8 mouse cellular contexts compared by ENCODE assay signal in genomic region chr15:88827991-88828799, GRCm38 (mm10). TPM values are rescaled to one million over a fixed set of nuclear protein-coding genes. Genes with fewer than 3 reads are reported as not detected.
A peak's percentile ranks its signal among the peaks of the same experiment; 100 is the strongest.
DNase-seq lines count a peak whose midpoint lies in the region; ATAC-seq lines count a peak whose summit lies in the region.

No protein-coding gene starts in this region.

- H3K9me3 ChIP-seq in intestine, embryonic 14.5 days (ENCODE audit: control insufficient read depth, low read length), result no peaks in the 10 kb centered on the region
- no peaks in the 10 kb centered on the region for H3K9me3 ChIP-seq in liver, embryonic 12.5 days (replicated peaks)

- 14% methylated on average over 9 of the region's 9 CpGs for WGBS in intestine, embryonic 14.5 days
- 26% methylated on average over 9 of the region's 9 CpGs for WGBS in liver, embryonic 12.5 days (ENCODE audit: insufficient replicate concordance)

- peaks cover 32% of the 10 kb centered on the region for H3K36me3 ChIP-seq in intestine, embryonic 14.5 days (ENCODE audit: control insufficient read depth, insufficient read depth, low read length)
- H3K36me3 ChIP-seq in liver, embryonic 12.5 days, result peaks cover 39% of the 10 kb centered on the region

- H3K4me2 ChIP-seq in intestine, embryonic 14.5 days (ENCODE audit: low read length), result no peak overlapping the region
- no peak overlapping the region for H3K4me2 ChIP-seq in liver, embryonic 12.5 days

- no peaks in the 10 kb centered on the region for H3K27me3 ChIP-seq in intestine, embryonic 14.5 days (replicated peaks; ENCODE audit: control insufficient read depth, insufficient read depth, low read length)
- no peaks in the 10 kb centered on the region for H3K27me3 ChIP-seq in liver, embryonic 12.5 days (replicated peaks)

- H3K4me3 ChIP-seq in intestine, embryonic 14.5 days (ENCODE audit: low read depth, low read length), result no peak overlapping the region
- H3K4me3 ChIP-seq in liver, embryonic 12.5 days, result no peak overlapping the region

- H3K9ac ChIP-seq in intestine, embryonic 14.5 days (ENCODE audit: low read length), result no peak overlapping the region
- H3K9ac ChIP-seq in liver, embryonic 12.5 days, result no peak overlapping the region

- no peaks in the 10 kb centered on the region for H3K4me1 ChIP-seq in intestine, embryonic 14.5 days (replicated peaks; ENCODE audit: control insufficient read depth, insufficient read depth, low read length)
- H3K4me1 ChIP-seq in liver, embryonic 12.5 days, result peaks cover 10% of the 10 kb centered on the region; the same call in 1 of the 2 replicates

- DNase-seq in 3134 (ENCODE audit: extremely low read depth, insufficient read length, low spot score), result peak; percentile 70
- DNase-seq in T-cell, adult 2 months (ENCODE audit: low spot score), result peak; percentile 36
- peak; percentile 88 for DNase-seq in intestine, embryonic 14.5 days (ENCODE audit: low spot score)
- peak; percentile 67 for DNase-seq in naive thymus-derived CD4-positive, alpha-beta T cell, adult 2 months (ENCODE audit: low read depth)
- DNase-seq in testis, postnatal 10 days (ENCODE audit: low spot score), result peak; percentile 87

- peak; percentile 84 for ATAC-seq in common myeloid progenitor, adult 5-6 weeks (replicated peaks; ENCODE audit: low read depth, poor library complexity, severe bottlenecking)
- peak; percentile 78 for ATAC-seq in granulocyte monocyte progenitor cell, adult 5-6 weeks (replicated peaks; ENCODE audit: poor library complexity, severe bottlenecking)
- ATAC-seq in intestine, embryonic 14.5 days (replicated peaks; ENCODE audit: low FRiP score, low TSS enrichment, low read depth), result peak; percentile 48
- peak; percentile 41 for ATAC-seq in liver, embryonic 12.5 days

- no peak overlapping the region for H3K27ac ChIP-seq in intestine, embryonic 14.5 days (ENCODE audit: low read depth)
- H3K27ac ChIP-seq in liver, embryonic 12.5 days, result no peak overlapping the region

RNA-seq across cellular contexts. Expression of gene Creld2, which starts 8.7 kb away (rescaled TPM):
- 55.5 and 67.1 TPM in 2 replicates for total RNA-seq in common myeloid progenitor, adult 5-6 weeks (2017)
- total RNA-seq in granulocyte monocyte progenitor cell, adult 5-6 weeks (2014; fragmentation: Nextera tagmentation), result 72.9 and 76.0 TPM in 2 replicates
- total RNA-seq in granulocyte monocyte progenitor cell, adult 5-6 weeks (2017), result 138 and 139 TPM in 2 replicates
- 79.9 and 95.1 TPM in 2 replicates for polyA plus RNA-seq in intestine, embryonic 14.5 days (2014; fragmentation: Nextera tagmentation; extraction: Ambion mirVana)
- polyA plus RNA-seq in liver, embryonic 12.5 days (2016; fragmentation: Nextera tagmentation; extraction: Ambion mirVana), result 61.1 and 68.6 TPM in 2 replicates

RNA-seq across cellular contexts. Expression of gene Alg12, which starts 9.1 kb away (rescaled TPM):
- total RNA-seq in common myeloid progenitor, adult 5-6 weeks (2017), result 1.8 and 5.0 TPM in 2 replicates
- 12.9 and 14.2 TPM in 2 replicates for total RNA-seq in granulocyte monocyte progenitor cell, adult 5-6 weeks (2014; fragmentation: Nextera tagmentation)
- 3.5 and 11.6 TPM in 2 replicates for total RNA-seq in granulocyte monocyte progenitor cell, adult 5-6 weeks (2017)
- polyA plus RNA-seq in intestine, embryonic 14.5 days (2014; fragmentation: Nextera tagmentation; extraction: Ambion mirVana), result 11.8 and 13.6 TPM in 2 replicates
- 6.9 and 7.6 TPM in 2 replicates for polyA plus RNA-seq in liver, embryonic 12.5 days (2016; fragmentation: Nextera tagmentation; extraction: Ambion mirVana)

RNA-seq across cellular contexts. Expression of gene Pim3, which starts 33.8 kb away (rescaled TPM):
- 11.9 and 12.3 TPM in 2 replicates for total RNA-seq in common myeloid progenitor, adult 5-6 weeks (2017)
- 13.8 and 14.6 TPM in 2 replicates for total RNA-seq in granulocyte monocyte progenitor cell, adult 5-6 weeks (2014; fragmentation: Nextera tagmentation)
- 13.0 and 21.3 TPM in 2 replicates for total RNA-seq in granulocyte monocyte progenitor cell, adult 5-6 weeks (2017)
- polyA plus RNA-seq in intestine, embryonic 14.5 days (2014; fragmentation: Nextera tagmentation; extraction: Ambion mirVana), result 40.1 and 51.7 TPM in 2 replicates
- polyA plus RNA-seq in liver, embryonic 12.5 days (2016; fragmentation: Nextera tagmentation; extraction: Ambion mirVana), result 22.5 and 23.5 TPM in 2 replicates

Comparison
In these comparisons a context has a peak if more than half of its experiments do, and no peak if none do; other contexts are left out.
1. DNase-seq: peak in every context shown above with its lines; median percentile 88 in intestine, embryonic 14.5 days; 87 in testis, postnatal 10 days; 70 in 3134; 67 in naive thymus-derived CD4-positive, alpha-beta T cell, adult 2 months; 36 in T-cell, adult 2 months.